Mouse (Mus musculus) stomach, postnatal 0 days (tissue): ENCODE measurements around the gene Oasl2. TPM values are rescaled to one million over a fixed set of nuclear protein-coding genes. Genes with fewer than 3 reads are reported as not detected.
"Not testable (repeated sequence)": the region's sequence is repeated elsewhere in the genome, so short reads cannot be mapped to it uniquely, and the experiment has no call there.

Source experiments
- ATAC-seq: fragments of 200-750 bp; cut with Nextera tagmentation; 2 replicates; pipeline ENCODE4 v1.8.0; 2017; ENCODE audit not compliant: low FRiP score, low TSS enrichment
- DNase-seq: peaks from one replicate; pipeline ENCODE4 v3.0.0-alpha.2; 2016; ENCODE audit warnings: low spot score
- H3K27ac ChIP-seq: fragments of 300-500 bp; sonication (generic); replicated peaks from 2 replicates; pipeline ENCODE4 v1.5.1; 2014; ENCODE audit warnings: mild to moderate bottlenecking, control low read depth
- H3K27me3 ChIP-seq: fragments of 300-500 bp; sonication (generic); 2 replicates; pipeline ENCODE4 v1.6.1; 2014; ENCODE audit warnings: low read length; ENCODE audit not compliant: control insufficient read depth, insufficient read depth
- H3K36me3 ChIP-seq: fragments of 300-500 bp; sonication (generic); 2 replicates; pipeline ENCODE4 v1.6.1; 2014; ENCODE audit warnings: low read length, mixed read lengths; ENCODE audit not compliant: control insufficient read depth, insufficient read depth
- H3K4me1 ChIP-seq: fragments of 300-500 bp; sonication (generic); replicated peaks from 2 replicates; pipeline ENCODE4 v1.6.1; 2014; ENCODE audit warnings: antibody characterized with exemption; ENCODE audit not compliant: control insufficient read depth, insufficient read depth
- H3K4me2 ChIP-seq: fragments of 300-500 bp; sonication (generic); replicated peaks from 2 replicates; pipeline ENCODE4 v1.6.1; 2014; ENCODE audit warnings: low read depth, mild to moderate bottlenecking, control low read depth, moderate library complexity
- H3K4me3 ChIP-seq: fragments of 300-500 bp; sonication (generic); 2 replicates; pipeline ENCODE4 v1.5.1; 2014; ENCODE audit warnings: low read depth, low read length, control low read depth
- H3K9ac ChIP-seq: fragments of 300-500 bp; sonication (generic); 2 replicates; pipeline ENCODE4 v1.6.1; 2014; ENCODE audit warnings: mild to moderate bottlenecking, low read length, control low read depth, mixed read lengths
- H3K9me3 ChIP-seq: fragments of 300-500 bp; sonication (generic); 2 replicates; pipeline ENCODE4 v1.6.1; 2016; ENCODE audit warnings: low read length; ENCODE audit not compliant: control insufficient read depth
- CTCF ChIP-seq: IDR thresholded peaks from 2 replicates; pipeline ENCODE4 v1.5.1; 2016; ENCODE audit warnings: antibody characterized with exemption, low read depth, mild to moderate bottlenecking, moderate library complexity
- EP300 ChIP-seq: optimal IDR thresholded peaks from 2 replicates; pipeline ENCODE3; 2016; ENCODE audit warnings: antibody characterized with exemption
- WGBS: fragments of 180-500 bp; shearing (Covaris S2); extraction: QIAGEN DNeasy Blood & Tissue Kit; methylation state at CpG from one replicate; pipeline ENCODE4 v1.1.7; 2014; 5-methylcytosine and 5-hydroxymethylcytosine counted together
- polyA plus RNA-seq: library from polyadenylated mRNA; unstranded; fragments of >200 nt; fragmentation: Nextera tagmentation; extraction: Ambion mirVana; gene quantifications from 2 replicates; pipeline ENCODE4 v1.2.1, GENCODE M21; 2015

The Oasl2 gene
- polyA plus RNA-seq, 1 experiment from 2014 or later, result 22.3 TPM

DNA sequence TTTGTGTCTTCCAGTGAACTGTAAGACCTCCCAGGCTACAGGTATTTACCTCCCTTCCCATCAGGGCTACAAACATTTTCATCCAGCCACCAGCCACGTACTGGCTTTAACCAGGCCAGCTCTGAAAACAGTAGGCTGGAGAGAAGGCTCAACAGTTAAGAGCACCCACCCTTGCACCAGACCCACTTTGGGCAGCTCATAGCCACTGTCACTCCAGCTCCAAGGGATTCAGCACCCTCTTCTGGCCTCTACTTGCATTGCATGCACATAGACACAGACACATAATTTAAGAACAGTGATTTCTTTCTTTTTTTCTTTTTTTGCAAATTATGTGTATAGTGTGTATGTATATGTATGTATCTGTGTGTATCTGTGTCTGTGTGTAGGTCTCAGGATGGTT lies 5.7 kb downstream of the Oasl2 start:
- no peak for TF ChIP-seq EP300
- TF ChIP-seq CTCF, result peak; percentile 90
- Histone ChIP-seq H3K9ac (no peak overlapping the region), H3K36me3 (0 out of 2 replicates have a peak, but pooled peaks cover 2% of the 10 kb centered on the region), H3K4me3 (no peak overlapping the region), H3K27ac (no peak overlapping the region), H3K4me1 (no peaks in the 10 kb centered on the region), H3K4me2 (no peak overlapping the region), H3K27me3 (no peaks in the 10 kb centered on the region), H3K9me3 (no peaks in the 10 kb centered on the region)
- peak; percentile 66 for DNase-seq
- WGBS, result 43% methylated on average over 1 of the region's 1 CpGs
- peak; percentile 57; the same call in 1 of the 2 replicates for ATAC-seq

- Histone ChIP-seq H3K9ac (no peak overlapping the region), H3K4me2 (no peak overlapping the region), H3K27ac (no peak overlapping the region), H3K36me3 (0 out of 2 replicates have a peak, but pooled peaks cover 2% of the 10 kb centered on the region), H3K4me3 (no peak overlapping the region), H3K4me1 (no peaks in the 10 kb centered on the region), H3K27me3 (no peaks in the 10 kb centered on the region), H3K9me3 (no peaks in the 10 kb centered on the region)
- DNase-seq (no peak), ATAC-seq (no peak)
- 48% methylated on average over 13 of the region's 13 CpGs for WGBS
- TF ChIP-seq EP300 (no peak), CTCF (no peak)
Measured at GRCm38 (mm10) chr5:114908598-114909305, 12.0 kb downstream of the Oasl2 start.

- no peak for ATAC-seq
- no peak overlapping the region for H3K9ac ChIP-seq
Measured at GRCm38 (mm10) chr5:114913686-114914085, 16.9 kb downstream of the Oasl2 start.

DNA sequence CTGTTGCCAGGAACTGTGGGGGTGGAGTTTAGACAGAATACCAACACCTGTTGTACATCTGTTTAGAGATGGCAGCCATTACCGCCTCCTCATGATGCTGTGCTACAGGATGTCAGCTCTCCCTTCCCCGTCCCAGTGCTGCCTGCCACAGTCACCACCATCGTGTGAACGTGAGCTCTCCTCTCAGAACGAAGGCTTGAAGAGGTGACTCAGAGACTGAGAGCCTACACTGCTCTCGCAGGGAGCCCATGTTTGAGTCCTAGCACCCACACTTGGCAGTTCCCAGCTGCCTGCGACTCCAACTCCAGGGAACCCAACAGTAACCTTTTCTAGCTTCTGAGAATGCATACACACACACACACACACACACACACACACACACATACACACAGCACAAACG lies 18.1 kb downstream of the Oasl2 start:
- Histone ChIP-seq H3K36me3 (no peaks in the 10 kb centered on the region), H3K4me2 (no peak overlapping the region), H3K4me3 (no peak overlapping the region), H3K27me3 (no peaks in the 10 kb centered on the region), H3K9me3 (no peaks in the 10 kb centered on the region), H3K4me1 (no peaks in the 10 kb centered on the region), H3K27ac (no peak overlapping the region), H3K9ac (no peak overlapping the region)
- DNase-seq (no peak), ATAC-seq (peak; percentile 31; the same call in 1 of the 2 replicates)
- TF ChIP-seq EP300 (no peak), CTCF (no peak)
- 55% methylated on average over 8 of the region's 8 CpGs for WGBS

More at GRCm38 (mm10) chr5:114913686-114914085, 16.9 kb downstream of the Oasl2 start:
- 66% methylated on average over 4 of the region's 4 CpGs for WGBS
- H3K27me3 ChIP-seq, result no peaks in the 10 kb centered on the region
- DNase-seq, result no peak
- no peak overlapping the region for H3K4me3 ChIP-seq
- no peak overlapping the region for H3K4me2 ChIP-seq
- no peaks in the 10 kb centered on the region for H3K4me1 ChIP-seq
- no peak overlapping the region for H3K27ac ChIP-seq
- no peaks in the 10 kb centered on the region for H3K36me3 ChIP-seq
- no peaks in the 10 kb centered on the region for H3K9me3 ChIP-seq
- no peak for TF ChIP-seq CTCF
- no peak for TF ChIP-seq EP300

- Histone ChIP-seq H3K36me3 (no peaks in the 10 kb centered on the region), H3K27ac (no peak overlapping the region), H3K9ac (no peak overlapping the region), H3K27me3 (no peaks in the 10 kb centered on the region), H3K4me2 (no peak overlapping the region), H3K4me3 (no peak overlapping the region), H3K9me3 (no peaks in the 10 kb centered on the region), H3K4me1 (no peaks in the 10 kb centered on the region)
- WGBS, result 78% methylated on average over 5 of the region's 5 CpGs
- DNase-seq, result no peak
- no peak for ATAC-seq
- TF ChIP-seq CTCF (no peak), EP300 (no peak)
Measured at GRCm38 (mm10) chr5:114915854-114916253, 19.1 kb downstream of the Oasl2 start.

DNA sequence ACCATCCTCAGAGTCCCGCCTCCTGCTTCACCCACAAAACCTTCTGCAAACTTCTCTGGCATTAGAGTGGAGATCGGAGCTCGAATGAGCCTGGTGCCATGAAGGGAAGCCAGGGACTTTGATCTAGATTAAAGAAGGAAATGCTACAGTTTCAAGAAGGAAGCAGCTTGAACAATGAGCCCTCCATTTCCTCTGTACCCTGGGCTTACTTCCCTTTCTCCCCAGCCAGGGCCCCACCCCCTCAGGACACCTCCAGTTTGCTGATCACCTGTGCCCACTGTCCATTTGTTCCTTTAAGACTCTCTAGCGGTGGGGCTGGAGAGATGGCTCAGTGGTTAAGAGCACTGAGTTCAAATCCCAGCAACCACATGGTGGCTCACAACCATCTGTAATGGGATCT lies 20.0 kb downstream of the Oasl2 start:
- no peak overlapping the region for H3K4me3 ChIP-seq
- no peak overlapping the region for H3K27ac ChIP-seq
- no peak overlapping the region for H3K9ac ChIP-seq
- no peak for DNase-seq
- H3K4me2 ChIP-seq, result no peak overlapping the region
- no peaks in the 10 kb centered on the region for H3K4me1 ChIP-seq
- 75% methylated on average over 4 of the region's 4 CpGs for WGBS
- no peaks in the 10 kb centered on the region for H3K9me3 ChIP-seq
- no peaks in the 10 kb centered on the region for H3K36me3 ChIP-seq
- ATAC-seq, result no peak
- H3K27me3 ChIP-seq, result no peaks in the 10 kb centered on the region
- TF ChIP-seq EP300 (no peak), CTCF (no peak)

DNA sequence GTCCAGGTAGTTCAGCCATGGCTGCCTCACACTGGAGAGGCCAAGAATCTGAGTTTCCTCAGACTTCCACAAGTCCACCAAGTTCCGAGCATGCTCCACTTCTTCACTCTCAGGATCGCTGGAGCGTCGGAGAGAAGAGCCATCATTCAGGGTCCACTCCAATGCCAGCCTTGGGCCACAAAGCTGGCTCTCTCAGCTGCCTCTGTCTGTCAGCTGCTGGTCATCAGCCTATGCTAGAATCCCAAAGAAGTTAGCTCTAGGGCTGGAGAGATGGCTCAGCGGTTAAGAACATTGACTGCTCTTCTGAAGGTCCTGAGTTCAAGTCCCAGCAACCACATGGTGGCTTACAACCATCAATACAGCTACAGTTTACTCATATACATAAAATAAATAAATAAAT lies 20.6 kb downstream of the Oasl2 start:
- not testable (repeated sequence) for H3K9me3 ChIP-seq, DNase-seq, ATAC-seq, H3K4me3 ChIP-seq, H3K27ac ChIP-seq, H3K4me1 ChIP-seq, H3K36me3 ChIP-seq, H3K27me3 ChIP-seq, H3K9ac ChIP-seq, H3K4me2 ChIP-seq
- 94% methylated on average over 5 of the region's 5 CpGs for WGBS
